Mouse (Mus musculus): Measurements from ENCODE around the gene Zfp281. TPM values are rescaled to one million over a fixed set of nuclear protein-coding genes. Genes with fewer than 3 reads are reported as not detected.

The Zfp281 gene
- polyA plus RNA-seq, 1 experiment from 2014 or later: 18.2 TPM

- WGBS: 69% methylated on average over 7 of the region's 7 CpGs
- no peak overlapping the region for H3K4me3 ChIP-seq
- no peaks in the 10 kb centered on the region for H3K9me3 ChIP-seq (replicated peaks)
- no peak overlapping the region for H3K9ac ChIP-seq
- no peak for ATAC-seq (ENCODE audit: insufficient number of reproducible peaks, low FRiP score)
- H3K27me3 ChIP-seq (replicated peaks): no peaks in the 10 kb centered on the region
- H3K4me1 ChIP-seq (replicated peaks): peaks cover 10% of the 10 kb centered on the region
- no peak overlapping the region for H3K4me2 ChIP-seq
- no peak overlapping the region for H3K27ac ChIP-seq (ENCODE audit: poor library complexity, severe bottlenecking)
- no peaks in the 10 kb centered on the region for H3K36me3 ChIP-seq
Measured at GRCm38 (mm10) chr1:136638211-136638610, 13.5 kb downstream of the Zfp281 start.

GRCm38 (mm10) chr1:136638699-136639098 is 14.0 kb downstream of the Zfp281 start:
- peaks cover 10% of the 10 kb centered on the region for H3K4me1 ChIP-seq (replicated peaks)
- no peaks in the 10 kb centered on the region for H3K27me3 ChIP-seq (replicated peaks)
- no peak overlapping the region for H3K4me2 ChIP-seq
- no peak for ATAC-seq (ENCODE audit: insufficient number of reproducible peaks, low FRiP score)
- no peaks in the 10 kb centered on the region for H3K36me3 ChIP-seq
- 85% methylated on average over 5 of the region's 5 CpGs for WGBS
- no peaks in the 10 kb centered on the region for H3K9me3 ChIP-seq (replicated peaks)
- no peak overlapping the region for H3K27ac ChIP-seq (ENCODE audit: poor library complexity, severe bottlenecking)
- no peak overlapping the region for H3K9ac ChIP-seq
- H3K4me3 ChIP-seq: no peak overlapping the region

GRCm38 (mm10) chr1:136639221-136639620 is 14.5 kb downstream of the Zfp281 start:
- WGBS: 39% methylated on average over 2 of the region's 2 CpGs
- Histone ChIP-seq H3K4me2 (no peak overlapping the region), H3K36me3 (no peaks in the 10 kb centered on the region), H3K4me3 (no peak overlapping the region), H3K9ac (no peak overlapping the region), H3K9me3 (replicated peaks) (no peaks in the 10 kb centered on the region), H3K4me1 (replicated peaks) (peaks cover 12% of the 10 kb centered on the region), H3K27me3 (replicated peaks) (no peaks in the 10 kb centered on the region), H3K27ac (ENCODE audit: poor library complexity, severe bottlenecking) (no peak overlapping the region)
- no peak for ATAC-seq (ENCODE audit: insufficient number of reproducible peaks, low FRiP score)

- 78% methylated on average over 3 of the region's 3 CpGs for WGBS
- peaks cover 13% of the 10 kb centered on the region for H3K4me1 ChIP-seq (replicated peaks)
- H3K4me3 ChIP-seq: no peak overlapping the region
- ATAC-seq (ENCODE audit: insufficient number of reproducible peaks, low FRiP score): no peak
- H3K27me3 ChIP-seq (replicated peaks): no peaks in the 10 kb centered on the region
- no peak overlapping the region for H3K9ac ChIP-seq
- no peak overlapping the region for H3K4me2 ChIP-seq
- H3K27ac ChIP-seq (ENCODE audit: poor library complexity, severe bottlenecking): no peak overlapping the region
- no peaks in the 10 kb centered on the region for H3K9me3 ChIP-seq (replicated peaks)
- no peaks in the 10 kb centered on the region for H3K36me3 ChIP-seq
Measured at GRCm38 (mm10) chr1:136642701-136643100, 18.0 kb downstream of the Zfp281 start.

- no peaks in the 10 kb centered on the region for H3K27me3 ChIP-seq (replicated peaks)
- H3K4me3 ChIP-seq: no peak overlapping the region
- H3K4me2 ChIP-seq: no peak overlapping the region
- H3K9me3 ChIP-seq (replicated peaks): no peaks in the 10 kb centered on the region
- H3K36me3 ChIP-seq: no peaks in the 10 kb centered on the region
- no peak overlapping the region for H3K27ac ChIP-seq (ENCODE audit: poor library complexity, severe bottlenecking)
- no peak overlapping the region for H3K9ac ChIP-seq
- WGBS: 46% methylated on average over 4 of the region's 4 CpGs
- no peak for ATAC-seq (ENCODE audit: insufficient number of reproducible peaks, low FRiP score)
- peaks cover 8% of the 10 kb centered on the region for H3K4me1 ChIP-seq (replicated peaks)
Measured at GRCm38 (mm10) chr1:136644486-136644885, 19.8 kb downstream of the Zfp281 start.

- no peaks in the 10 kb centered on the region for H3K9me3 ChIP-seq (replicated peaks)
- H3K27ac ChIP-seq (ENCODE audit: poor library complexity, severe bottlenecking): no peak overlapping the region
- WGBS: 84% methylated on average over 8 of the region's 8 CpGs
- no peak for ATAC-seq (ENCODE audit: insufficient number of reproducible peaks, low FRiP score)
- no peak overlapping the region for H3K4me3 ChIP-seq
- H3K4me2 ChIP-seq: no peak overlapping the region
- no peaks in the 10 kb centered on the region for H3K27me3 ChIP-seq (replicated peaks)
- no peaks in the 10 kb centered on the region for H3K36me3 ChIP-seq
- H3K9ac ChIP-seq: no peak overlapping the region
- peaks cover 8% of the 10 kb centered on the region for H3K4me1 ChIP-seq (replicated peaks)
Measured at GRCm38 (mm10) chr1:136645849-136646625, 21.3 kb downstream of the Zfp281 start.

GRCm38 (mm10) chr1:136652066-136652465 is 27.4 kb downstream of the Zfp281 start:
- H3K9me3 ChIP-seq (replicated peaks): no peaks in the 10 kb centered on the region
- no peaks in the 10 kb centered on the region for H3K36me3 ChIP-seq
- no peak overlapping the region for H3K4me2 ChIP-seq
- H3K27ac ChIP-seq (ENCODE audit: poor library complexity, severe bottlenecking): no peak overlapping the region
- H3K27me3 ChIP-seq (replicated peaks): no peaks in the 10 kb centered on the region
- H3K4me3 ChIP-seq: no peak overlapping the region
- WGBS: 83% methylated on average over 3 of the region's 3 CpGs
- no peak overlapping the region for H3K9ac ChIP-seq
- peaks cover 5% of the 10 kb centered on the region for H3K4me1 ChIP-seq (replicated peaks)
- no peak for ATAC-seq (ENCODE audit: insufficient number of reproducible peaks, low FRiP score)

- H3K4me3 ChIP-seq: no peak overlapping the region
- no peaks in the 10 kb centered on the region for H3K27me3 ChIP-seq (replicated peaks)
- no peaks in the 10 kb centered on the region for H3K9me3 ChIP-seq (replicated peaks)
- no peaks in the 10 kb centered on the region for H3K36me3 ChIP-seq
- 71% methylated on average over 8 of the region's 8 CpGs for WGBS
- no peak overlapping the region for H3K4me2 ChIP-seq
- H3K9ac ChIP-seq: no peak overlapping the region
- peaks cover 6% of the 10 kb centered on the region for H3K4me1 ChIP-seq (replicated peaks)
- no peak for ATAC-seq (ENCODE audit: insufficient number of reproducible peaks, low FRiP score)
- no peak overlapping the region for H3K27ac ChIP-seq (ENCODE audit: poor library complexity, severe bottlenecking)
Measured at GRCm38 (mm10) chr1:136653526-136653925, 28.8 kb downstream of the Zfp281 start.

GRCm38 (mm10) chr1:136654385-136654784 is 29.7 kb downstream of the Zfp281 start:
- no peak overlapping the region for H3K9ac ChIP-seq
- 55% methylated on average over 11 of the region's 11 CpGs for WGBS

GRCm38 (mm10) chr1:136656619-136657018 is 31.9 kb downstream of the Zfp281 start:
- Histone ChIP-seq H3K4me2 (no peak overlapping the region), H3K36me3 (no peaks in the 10 kb centered on the region), H3K4me3 (no peak overlapping the region), H3K27ac (ENCODE audit: poor library complexity, severe bottlenecking) (no peak overlapping the region), H3K27me3 (replicated peaks) (no peaks in the 10 kb centered on the region), H3K9me3 (replicated peaks) (no peaks in the 10 kb centered on the region), H3K9ac (no peak overlapping the region), H3K4me1 (replicated peaks) (peaks cover 12% of the 10 kb centered on the region)
- no peak for ATAC-seq (ENCODE audit: insufficient number of reproducible peaks, low FRiP score)
- WGBS: 53% methylated on average over 7 of the region's 7 CpGs

More at GRCm38 (mm10) chr1:136654385-136654784, 29.7 kb downstream of the Zfp281 start:
- no peak for ATAC-seq (ENCODE audit: insufficient number of reproducible peaks, low FRiP score)
- Histone ChIP-seq H3K9me3 (replicated peaks) (no peaks in the 10 kb centered on the region), H3K27ac (ENCODE audit: poor library complexity, severe bottlenecking) (no peak overlapping the region), H3K4me2 (no peak overlapping the region), H3K36me3 (no peaks in the 10 kb centered on the region), H3K4me1 (replicated peaks) (peaks cover 6% of the 10 kb centered on the region), H3K4me3 (no peak overlapping the region), H3K27me3 (replicated peaks) (no peaks in the 10 kb centered on the region)

GRCm38 (mm10) chr1:136658456-136659227 is 33.9 kb downstream of the Zfp281 start:
- Histone ChIP-seq H3K9ac (no peak overlapping the region), H3K27me3 (replicated peaks) (no peaks in the 10 kb centered on the region), H3K27ac (ENCODE audit: poor library complexity, severe bottlenecking) (no peak overlapping the region), H3K4me2 (no peak overlapping the region), H3K4me1 (replicated peaks) (peaks cover 20% of the 10 kb centered on the region), H3K4me3 (no peak overlapping the region), H3K36me3 (no peaks in the 10 kb centered on the region), H3K9me3 (replicated peaks) (no peaks in the 10 kb centered on the region)
- ATAC-seq (ENCODE audit: insufficient number of reproducible peaks, low FRiP score): no peak
- 88% methylated on average over 13 of the region's 13 CpGs for WGBS

All from heart, embryonic 12.5 days (tissue).